Mouse (Mus musculus): ENCODE data around the gene Cd101.

Cd101 gene

GRCm38 (mm10) chr3:101037984-101038545, 8.7 kb upstream of the Cd101 start:
- no peak for DNase-seq

GRCm38 (mm10) chr3:101036001-101036400, 6.6 kb upstream of the Cd101 start:
- DNase-seq, result no peak

GRCm38 (mm10) chr3:101034509-101034908, 5.2 kb upstream of the Cd101 start:
- no peak for DNase-seq

DNA sequence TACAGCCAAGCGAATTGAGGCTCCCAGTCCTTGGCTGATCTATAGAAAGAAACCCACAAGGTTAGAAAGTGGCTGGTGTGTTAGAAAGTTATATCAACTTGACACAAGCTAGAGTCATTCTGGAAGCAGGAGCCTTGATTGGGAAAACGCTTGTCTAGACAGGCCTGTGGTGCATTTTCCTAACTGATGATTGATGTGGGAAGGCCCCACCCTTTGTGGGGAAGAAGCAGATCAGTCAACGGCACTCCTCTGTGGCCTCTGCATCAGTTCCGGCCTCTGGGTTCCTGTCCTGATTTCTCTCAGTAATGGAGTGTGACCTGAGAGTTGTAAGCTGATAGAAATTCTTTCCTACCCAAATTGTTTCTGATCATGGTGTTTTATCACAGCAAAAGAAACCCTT, 4.3 kb upstream of the Cd101 start:
- DNase-seq, result no peak

DNA sequence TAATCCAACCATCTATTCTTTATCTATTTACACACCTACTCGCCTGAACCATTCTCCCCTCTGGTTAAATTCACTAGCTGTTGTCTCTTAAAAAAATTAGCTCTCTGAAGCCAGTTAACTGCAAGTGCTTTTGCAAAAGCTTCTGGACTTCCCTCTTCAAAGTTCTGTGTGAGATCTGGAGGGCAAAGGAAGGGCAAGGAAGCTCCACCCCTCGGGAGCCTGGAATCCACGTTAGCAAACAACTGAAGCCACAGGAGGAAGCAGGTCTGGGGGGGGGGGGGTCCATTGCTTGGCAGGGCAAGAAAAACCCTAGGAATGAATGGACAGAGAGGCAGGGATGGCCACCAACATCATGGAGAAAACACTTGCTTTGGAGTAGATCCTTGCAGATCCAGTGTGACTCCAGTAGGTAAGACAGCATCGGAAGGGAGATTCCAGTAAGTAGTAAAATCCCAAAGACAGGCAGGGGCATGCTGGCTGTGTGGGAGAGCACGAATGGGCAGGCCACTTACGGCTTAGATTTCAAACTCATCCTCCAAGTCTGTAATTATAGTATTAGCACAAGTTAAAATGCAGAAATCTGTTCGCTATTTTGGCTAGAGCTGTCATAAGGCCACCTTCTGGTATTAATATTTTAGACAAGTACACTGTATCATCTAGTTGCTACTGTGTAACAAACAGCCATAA, 2.2 kb upstream of the Cd101 start:
- no peak for DNase-seq

- no peak for DNase-seq
Observed at GRCm38 (mm10) chr3:101030630-101031029, 1.3 kb upstream of the Cd101 start.

DNA sequence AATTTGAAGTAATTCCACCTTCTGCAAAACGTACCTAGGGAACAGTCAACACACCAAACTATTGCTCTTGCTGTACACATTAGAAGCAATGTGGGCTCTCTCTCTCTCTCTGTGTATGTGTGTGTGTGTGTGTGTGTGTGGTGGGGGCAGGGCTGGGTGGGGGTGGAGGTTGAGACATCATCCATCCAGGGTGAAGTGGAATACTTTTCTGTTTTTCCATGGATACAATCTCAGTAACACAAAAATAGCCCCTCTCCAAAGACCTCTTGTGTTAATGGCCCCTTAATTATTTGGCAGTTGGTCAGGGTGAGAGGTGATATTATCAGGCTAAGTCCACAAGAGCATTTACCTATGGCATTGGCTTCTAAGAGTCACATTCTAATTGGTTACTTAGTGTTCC, 2.6 kb downstream of the Cd101 start:
- no peak for DNase-seq

DNA sequence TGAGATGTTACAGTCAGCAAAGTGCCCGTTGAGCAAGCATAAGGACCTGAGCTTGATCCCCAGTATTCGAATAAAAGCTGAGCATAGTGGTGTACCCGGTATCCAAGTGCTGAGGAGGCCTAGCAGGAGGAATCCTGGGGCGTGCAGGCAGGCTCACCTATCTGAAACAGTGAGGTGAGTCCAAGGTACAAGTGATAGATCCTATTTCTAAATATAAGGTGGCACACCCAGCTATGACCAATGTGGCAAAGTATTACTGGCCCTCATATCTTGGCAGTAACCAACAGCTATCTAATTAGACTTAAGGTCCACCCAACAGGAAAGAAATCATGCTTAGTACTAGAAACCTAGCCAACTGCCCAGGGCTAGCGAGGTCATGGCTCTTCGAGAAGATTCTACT, 6.4 kb downstream of the Cd101 start:
- DNase-seq, result no peak

DNA sequence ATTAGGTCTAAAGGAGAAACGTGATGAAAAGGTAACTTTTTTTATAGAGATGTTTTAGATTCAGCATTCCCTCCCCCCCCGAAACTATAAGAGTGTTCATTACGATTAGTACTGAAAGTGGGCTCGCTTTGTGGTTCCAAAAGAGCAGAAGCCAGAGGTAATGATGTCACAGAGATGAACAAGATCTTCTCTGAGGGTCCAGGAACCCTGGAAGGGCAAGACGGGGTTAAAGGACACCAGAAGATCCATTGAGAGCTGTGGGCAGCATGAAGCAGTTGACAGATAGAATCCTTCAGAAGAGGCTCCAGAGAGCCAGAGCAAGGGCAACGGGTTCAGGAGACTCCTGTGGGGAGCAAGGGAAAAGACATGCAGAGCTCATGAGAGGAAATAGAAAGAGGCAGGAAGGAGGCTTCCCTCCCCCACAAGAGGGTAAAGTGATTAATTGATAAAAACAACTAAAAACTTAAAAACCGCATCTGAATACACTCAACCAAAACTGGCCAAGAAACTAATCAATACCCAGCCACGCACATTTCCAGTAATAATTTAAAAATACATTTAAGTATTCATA, 7.8 kb downstream of the Cd101 start:
- DNase-seq, result no peak

DNA sequence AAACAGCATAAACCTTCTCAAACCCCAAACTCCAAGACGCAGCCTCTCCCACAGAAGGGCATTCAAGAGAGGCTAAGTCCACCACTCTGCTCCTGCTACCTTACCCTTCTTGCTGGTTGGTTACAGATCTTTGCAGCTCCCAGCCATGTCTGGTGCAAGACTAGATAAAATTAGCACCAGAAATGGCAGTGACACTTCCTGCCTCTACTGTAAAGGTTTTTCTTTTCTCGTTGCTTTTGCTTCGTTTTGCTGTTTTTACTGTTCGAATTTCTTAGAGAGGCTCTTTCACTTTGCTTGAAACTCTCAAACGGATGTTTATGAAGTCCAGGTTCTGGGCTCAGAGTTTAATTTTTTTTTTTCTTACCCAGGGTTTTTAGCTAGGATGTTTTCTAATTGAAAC, 8.3 kb downstream of the Cd101 start:
- DNase-seq, result no peak

GRCm38 (mm10) chr3:101018494-101018893, 10.9 kb downstream of the Cd101 start:
- no peak for DNase-seq

DNA sequence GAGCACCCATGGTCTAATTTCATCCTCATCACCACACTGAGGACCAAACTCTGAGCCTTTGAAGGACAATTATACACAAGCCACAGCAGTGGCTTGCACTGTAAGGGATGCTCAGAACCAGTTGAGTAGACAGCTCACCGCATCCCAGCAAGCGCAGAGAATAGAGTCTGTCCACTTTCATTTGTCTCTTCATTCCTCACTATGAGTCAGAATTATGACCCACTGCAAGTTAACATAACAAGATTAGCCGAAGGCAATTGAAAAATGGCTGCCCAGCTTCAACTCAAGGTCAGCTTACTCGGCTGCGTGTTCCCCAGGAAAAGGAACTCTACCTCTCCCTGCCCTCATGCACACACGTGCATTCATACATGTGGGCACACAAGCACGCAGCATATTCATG, 13.3 kb downstream of the Cd101 start:
- no peak for DNase-seq

- DNase-seq, result no peak
Observed at GRCm38 (mm10) chr3:101015254-101015653, 14.1 kb downstream of the Cd101 start.

DNA sequence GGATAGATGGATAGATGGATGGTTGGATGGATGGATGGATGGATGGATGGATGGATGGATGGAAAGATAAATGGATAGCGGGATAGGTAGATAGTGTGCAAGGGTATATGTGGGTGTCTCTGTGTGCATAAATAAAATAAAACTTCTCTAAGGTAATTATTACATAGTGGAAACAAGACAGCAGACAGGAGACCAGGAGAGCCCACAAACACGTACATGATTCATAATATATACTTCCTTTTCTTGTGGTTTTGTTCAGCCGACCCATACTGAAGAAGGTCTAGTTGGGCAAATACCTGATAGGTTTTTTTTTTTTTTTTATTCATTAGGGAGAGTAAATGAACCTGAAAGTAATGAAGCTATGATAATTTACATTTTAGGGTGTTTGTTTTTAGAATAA, 15.8 kb downstream of the Cd101 start:
- DNase-seq, result no peak

GRCm38 (mm10) chr3:101013005-101013404, 16.4 kb downstream of the Cd101 start:
- DNase-seq, result no peak

GRCm38 (mm10) chr3:101012597-101012996, 16.8 kb downstream of the Cd101 start:
- DNase-seq, result no peak

GRCm38 (mm10) chr3:101012131-101012571, 17.2 kb downstream of the Cd101 start:
- DNase-seq, result peak; percentile 31

- DNase-seq, result no peak
Observed at GRCm38 (mm10) chr3:101011203-101011600, 18.2 kb downstream of the Cd101 start.

DNA sequence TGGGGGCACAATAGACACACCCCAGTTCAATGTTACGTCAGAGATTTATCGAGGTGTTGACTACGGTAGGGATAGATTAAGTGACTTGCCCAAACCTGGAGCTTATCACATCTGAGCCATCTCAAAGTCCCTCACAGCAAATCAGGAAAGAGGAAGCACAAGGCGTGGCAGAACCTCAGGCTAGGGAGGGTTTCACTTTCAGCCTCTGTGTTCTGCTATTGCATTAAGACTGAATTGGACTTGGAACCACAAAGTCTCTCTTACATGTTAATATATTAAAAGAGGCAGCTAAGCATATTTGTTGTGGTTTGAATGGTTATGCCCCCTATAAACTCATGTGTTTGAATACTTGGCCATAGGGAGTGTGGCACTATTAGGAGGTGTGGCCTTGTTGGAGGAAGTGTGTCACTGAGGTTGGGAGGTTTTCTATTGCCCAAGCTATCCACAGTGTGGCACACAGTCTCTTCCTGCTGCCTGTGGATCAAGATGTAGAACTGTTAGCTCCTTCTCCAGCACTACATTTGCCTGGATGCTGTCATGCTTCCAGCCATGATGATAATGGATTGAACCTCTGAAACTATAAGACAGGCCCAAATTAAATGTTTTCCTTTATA, 18.7 kb downstream of the Cd101 start:
- no peak for DNase-seq

DNA sequence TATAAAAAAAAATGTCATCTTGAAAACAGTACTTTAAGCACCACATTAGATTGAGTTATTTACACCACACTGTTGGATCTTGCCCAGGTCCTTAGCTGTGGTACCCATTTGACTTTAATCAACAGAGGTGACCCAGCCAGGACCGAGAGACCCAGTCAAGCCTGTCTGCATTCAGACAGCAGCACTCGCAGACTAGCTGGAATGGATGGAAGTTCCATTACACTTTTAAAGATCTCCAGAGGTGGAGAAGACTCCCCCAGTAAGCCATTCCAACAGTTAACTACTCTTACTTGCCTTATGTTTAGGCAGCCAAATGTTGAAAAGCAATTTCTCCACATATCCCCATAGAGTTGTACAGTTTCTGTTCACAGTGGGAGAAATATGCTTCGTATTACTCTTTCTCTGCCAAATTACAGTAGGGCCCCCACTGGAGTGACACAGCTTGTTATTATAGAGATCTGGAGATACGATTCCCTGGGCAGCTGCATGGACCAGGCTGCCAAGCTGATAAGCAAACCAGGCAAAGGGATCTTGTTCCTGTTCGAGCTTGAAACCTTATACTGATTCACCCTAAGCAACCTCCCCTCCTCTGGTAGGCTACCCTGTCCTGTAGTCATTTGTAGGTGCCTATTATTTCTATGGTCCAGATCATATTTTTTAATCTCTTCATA, 22.1 kb downstream of the Cd101 start:
- DNase-seq, result no peak

GRCm38 (mm10) chr3:101005392-101005791, 24.0 kb downstream of the Cd101 start:
- no peak for DNase-seq

DNA sequence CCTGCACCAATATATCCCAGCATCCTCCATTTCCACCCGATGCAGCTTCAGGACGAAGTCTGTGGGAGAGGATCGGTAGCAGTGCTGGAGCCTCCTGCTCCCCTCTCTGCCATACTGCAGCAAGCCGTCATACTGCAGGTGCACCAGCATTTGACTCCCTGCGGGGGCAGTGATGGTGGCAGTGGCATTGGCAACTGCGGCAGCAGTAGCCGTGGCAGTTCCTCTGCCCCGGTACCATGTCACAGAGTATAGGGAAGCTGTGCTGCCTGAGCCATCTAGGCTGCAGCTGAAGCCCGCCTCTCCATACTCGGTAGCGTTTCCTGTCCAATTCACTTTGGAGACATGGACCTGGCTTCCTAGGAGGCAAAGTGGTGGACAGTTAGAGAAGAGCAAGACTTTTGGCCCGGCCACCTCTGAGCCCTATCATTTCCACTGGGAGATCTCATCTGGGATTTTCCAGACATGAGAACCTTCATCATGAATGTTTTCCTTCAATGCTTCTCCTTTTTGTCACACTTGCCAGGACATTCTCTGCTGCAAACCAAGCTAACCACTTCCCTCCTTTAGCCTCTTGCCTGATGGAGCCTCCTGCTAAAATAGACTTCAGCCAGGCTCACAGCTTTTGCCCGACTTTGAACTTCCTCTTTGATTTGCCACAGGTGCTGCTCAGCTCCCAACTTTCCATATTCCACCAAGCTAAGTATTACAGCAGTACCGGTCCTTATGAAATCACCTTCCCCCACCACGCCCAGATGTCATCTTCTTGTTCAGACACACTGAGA, 25.6 kb downstream of the Cd101 start:
- DNase-seq, result no peak

GRCm38 (mm10) chr3:100999732-101000131, 29.6 kb downstream of the Cd101 start:
- no peak for DNase-seq

Measured in kidney, postnatal 10 days (tissue).